Mouse (Mus musculus): ENCODE data around the gene Rpl27a. TPM values are rescaled to one million over a fixed set of nuclear protein-coding genes. Genes with fewer than 3 reads are reported as not detected.

Rpl27a gene
- 100 to 1,000 TPM; 264 to 272 TPM for total RNA-seq (2021)
- long read RNA-seq, experiment 1, transcript Rpl27a-203 (5 exons, 1,158 nt) = major isoform, 355 of 397 reads
- long read RNA-seq, experiment 1, partial matches to known transcripts = 28 of 397 reads
- long read RNA-seq, experiment 1, other reads (novel, unspliced or antisense) = 13 of 397 reads
- long read RNA-seq, experiment 2, transcript Rpl27a-203 (5 exons, 1,158 nt) = major isoform, 291 of 341 reads
- long read RNA-seq, experiment 2, partial matches to known transcripts = 32 of 341 reads
- long read RNA-seq, experiment 2, other reads (novel, unspliced or antisense) = 17 of 341 reads

DNA sequence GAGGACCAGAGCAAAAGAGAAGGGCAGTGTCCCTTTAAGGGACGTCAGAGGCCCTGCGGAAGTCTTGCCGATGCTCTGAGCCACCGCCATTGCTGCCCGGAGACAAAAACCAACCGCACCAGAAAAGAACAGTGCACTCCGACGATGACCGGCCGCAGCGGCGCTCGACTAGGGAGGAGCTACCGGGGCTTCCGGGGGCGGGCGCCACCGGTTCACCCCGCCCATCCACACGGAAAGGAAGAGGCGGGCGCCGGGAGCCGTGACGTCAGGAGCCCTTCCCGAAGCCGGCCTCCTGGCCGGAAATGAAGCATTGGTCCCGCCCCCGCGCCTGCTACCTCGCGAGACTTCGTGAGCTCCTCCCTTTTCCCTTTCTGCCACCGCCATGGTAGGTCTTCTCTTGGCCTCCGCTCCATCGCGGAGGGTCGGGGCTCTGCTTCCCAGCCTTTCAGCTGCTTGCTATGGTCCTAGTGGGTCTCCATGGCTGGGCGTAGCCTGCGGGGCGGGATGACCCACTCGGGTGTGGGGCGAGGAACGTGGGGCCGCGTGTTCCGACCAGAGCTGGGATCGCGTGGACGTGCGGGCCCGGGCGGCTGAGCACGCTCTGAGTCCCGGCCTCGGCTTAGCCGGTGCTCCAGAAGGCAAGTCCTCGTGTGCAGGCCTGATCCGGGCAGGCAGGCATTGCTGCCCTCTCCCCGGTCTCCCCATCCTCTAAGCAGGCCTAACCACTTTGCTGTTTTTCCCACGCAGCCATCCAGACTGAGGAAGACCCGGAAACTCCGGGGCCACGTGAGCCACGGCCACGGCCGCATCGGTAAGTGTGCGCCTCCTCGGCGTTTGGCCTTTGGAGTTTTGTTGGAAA, at the start of gene Rpl27a:
Gene Rpl27a (plus strand): TSS at position 310 of the 859 bp plus-strand sequence.
- DNase-seq (ENCODE audit: low spot score in 2 of 2) = peak; percentile 95 to 98

DNA sequence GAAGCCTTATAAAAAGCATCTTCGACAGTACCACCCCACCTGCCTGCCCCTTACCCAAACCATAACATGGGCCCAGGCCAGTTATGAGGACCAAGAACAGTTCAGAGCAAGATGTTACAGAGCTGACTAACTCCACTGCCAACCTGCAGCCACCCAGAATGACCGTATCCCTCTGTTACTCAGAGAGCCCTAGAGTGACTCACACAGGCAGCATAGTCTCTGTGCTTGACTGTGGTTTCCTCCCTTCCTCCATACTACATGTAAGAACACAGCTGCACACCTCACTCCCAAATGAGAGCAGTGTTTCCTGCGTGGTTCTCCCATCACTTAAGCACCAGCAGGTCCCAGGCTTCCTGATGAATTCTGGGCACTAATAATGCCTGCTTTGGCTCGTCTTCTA, 48.2 kb upstream of the Rpl27a start:
- no peak for DNase-seq (ENCODE audit: low spot score in 2 of 2)

DNA sequence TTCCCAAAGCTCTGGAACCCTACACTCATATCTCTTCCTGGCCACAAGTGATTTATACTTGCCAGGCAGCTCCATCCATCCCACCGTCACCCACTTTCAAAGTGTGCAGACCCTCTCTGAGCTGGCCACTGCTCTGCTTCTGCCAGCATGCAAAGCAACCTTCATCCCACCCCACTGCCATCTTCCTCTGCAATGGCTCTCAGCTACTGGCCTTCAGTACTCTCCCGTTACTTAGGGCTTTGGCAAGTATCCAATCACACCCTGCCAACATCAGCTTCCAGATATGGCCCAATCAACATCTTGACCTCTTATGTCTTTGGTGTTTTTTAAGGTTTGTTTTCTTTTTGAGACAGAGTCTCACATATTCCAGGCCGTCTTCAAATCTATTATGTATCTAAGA, 41.0 kb upstream of the Rpl27a start:
- DNase-seq (ENCODE audit: low spot score in 2 of 2) = no peak

DNA sequence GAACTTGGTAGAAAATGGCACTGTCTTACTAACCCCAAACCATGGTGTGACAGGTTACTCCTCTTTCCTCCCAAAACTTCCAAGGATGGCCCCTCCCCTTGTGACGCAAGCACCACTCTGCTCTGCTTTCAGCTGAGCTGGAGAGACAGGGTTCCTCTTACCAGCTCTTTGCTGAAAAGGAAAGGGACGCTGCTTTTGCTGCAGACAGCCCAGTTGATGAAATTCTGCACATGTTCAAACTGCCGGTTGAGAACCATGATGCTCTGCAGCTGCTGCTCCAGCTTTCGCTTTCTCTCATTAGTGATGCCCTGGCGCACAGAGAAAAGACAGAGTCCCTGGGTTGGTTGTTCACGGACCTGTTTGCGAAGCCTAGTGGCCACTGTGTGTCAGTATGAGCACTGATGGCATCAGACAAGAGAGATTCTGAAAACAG, 38.2 kb upstream of the Rpl27a start:
- no peak for DNase-seq (ENCODE audit: low spot score in 2 of 2)

DNA sequence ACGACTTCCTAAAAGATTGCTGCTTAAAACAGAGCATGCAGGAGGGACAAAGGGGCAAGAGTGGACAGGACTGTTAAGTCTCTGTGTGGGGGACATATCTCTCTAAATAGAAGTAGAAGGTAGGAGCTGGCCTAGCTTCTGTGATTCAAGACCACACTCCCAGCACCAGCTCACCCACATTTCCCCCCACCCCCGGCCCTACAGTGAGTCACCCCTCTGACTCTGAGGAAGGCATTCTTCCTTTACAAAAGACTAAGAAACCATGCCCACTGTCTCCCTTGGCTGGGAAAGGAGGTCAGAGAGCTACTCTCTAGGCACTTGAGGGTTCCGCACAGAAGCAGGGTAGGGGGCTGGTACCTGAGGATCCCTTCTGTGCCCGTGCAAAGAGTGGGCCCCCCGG, 34.7 kb upstream of the Rpl27a start:
- DNase-seq (ENCODE audit: low spot score in 2 of 2) = no peak

DNA sequence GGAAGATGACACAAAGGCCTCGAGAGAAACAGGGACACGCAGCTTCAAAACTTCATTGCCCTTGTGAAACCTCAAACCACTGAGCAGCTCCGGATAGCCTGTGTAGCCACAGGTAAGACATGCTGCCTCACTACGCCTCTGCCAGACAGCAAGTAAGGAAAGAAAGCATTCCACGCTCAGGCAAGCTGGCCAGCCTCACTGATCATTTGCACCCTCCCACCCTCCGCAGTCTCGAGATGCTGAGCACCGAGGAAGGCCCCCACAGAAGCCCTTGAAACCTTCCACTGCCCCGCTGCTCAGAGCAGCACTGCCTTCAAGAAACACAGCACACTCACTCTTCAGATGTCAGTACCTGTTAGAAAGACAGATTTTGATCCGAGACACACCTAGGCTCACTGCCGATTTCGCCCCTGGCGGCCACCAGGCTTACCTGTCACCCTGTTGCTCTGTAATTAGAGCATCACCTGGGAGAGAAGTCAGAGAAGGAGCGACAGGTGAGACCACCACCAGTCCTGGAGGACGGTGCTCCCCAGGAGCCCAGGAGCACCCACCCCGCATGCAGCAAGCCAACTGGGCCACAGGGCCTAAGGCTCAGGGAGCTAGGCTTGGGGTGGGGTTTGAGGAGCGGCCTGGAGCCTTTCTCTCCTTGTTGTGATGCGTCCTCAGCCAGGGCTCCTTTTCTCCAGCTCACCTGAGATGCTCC, 26.2 kb upstream of the Rpl27a start:
- DNase-seq (ENCODE audit: low spot score in 2 of 2) = no peak

DNA sequence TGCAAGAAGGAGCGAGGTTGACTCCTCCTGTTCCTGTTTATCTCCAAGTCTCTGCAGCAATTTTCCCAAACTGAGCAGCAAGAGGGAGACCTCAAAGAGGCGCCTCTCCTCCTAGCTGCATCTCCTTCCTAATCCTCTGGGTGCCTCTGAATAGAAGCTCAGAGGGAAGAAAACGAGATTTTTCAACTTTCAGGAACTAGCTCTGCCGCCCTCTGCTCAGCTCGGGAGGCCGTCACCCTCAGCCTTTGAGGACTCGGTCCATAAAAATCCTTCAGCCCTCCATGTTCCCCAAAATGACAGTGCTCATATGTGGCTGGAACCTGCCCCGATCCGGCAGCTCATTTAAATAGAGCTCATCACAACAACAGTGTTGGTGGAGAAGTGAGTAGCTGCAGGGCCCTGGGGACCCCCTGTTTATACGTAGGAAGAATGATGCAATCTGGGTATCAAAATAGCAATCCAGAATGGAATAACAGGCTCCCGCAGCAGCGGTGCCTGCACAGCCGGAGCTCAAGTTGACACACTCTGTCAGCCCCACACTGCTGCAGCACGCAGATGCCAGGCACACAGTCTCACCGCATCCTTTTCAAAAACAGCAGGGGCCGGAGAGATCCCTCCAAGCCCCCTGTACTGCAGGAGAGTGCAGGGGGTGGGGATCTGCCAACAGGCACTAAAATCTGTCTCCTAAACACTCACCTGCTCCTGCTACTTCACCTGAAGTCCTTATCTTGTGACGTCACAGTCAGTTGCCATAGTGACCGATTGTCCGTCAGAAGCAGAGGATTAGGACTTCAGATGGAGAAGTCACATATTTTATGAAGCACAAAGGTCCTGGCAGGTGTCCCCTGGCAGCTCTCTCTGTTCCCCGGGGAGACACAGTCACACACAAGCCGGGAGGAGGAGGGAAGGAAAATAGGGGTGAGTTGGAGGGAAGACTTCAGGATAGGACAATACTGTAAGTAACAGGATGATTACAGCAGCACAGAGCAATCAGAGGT, 25.3 kb upstream of the Rpl27a start:
- DNase-seq (ENCODE audit: low spot score in 2 of 2) = no peak

DNA sequence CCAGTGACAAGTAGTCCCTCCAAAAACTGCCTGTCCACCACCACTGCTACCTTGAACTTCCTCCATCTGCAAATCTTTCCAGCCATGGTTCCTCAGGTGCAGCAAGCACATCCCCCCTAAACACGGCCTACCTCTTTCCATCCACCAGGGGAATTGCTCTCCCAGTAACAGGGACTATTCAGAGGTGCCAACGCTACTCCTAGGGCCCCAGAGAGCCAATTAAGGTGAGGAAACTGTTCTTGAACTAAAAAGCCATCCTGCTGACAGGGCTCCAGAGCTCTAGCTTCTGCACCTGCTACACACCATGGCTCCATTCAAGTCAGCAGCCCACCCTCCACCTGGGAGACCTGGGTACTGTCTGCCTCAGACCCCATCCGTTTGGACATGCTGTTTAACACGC, 21.4 kb upstream of the Rpl27a start:
- no peak for DNase-seq (ENCODE audit: low spot score in 2 of 2)

DNA sequence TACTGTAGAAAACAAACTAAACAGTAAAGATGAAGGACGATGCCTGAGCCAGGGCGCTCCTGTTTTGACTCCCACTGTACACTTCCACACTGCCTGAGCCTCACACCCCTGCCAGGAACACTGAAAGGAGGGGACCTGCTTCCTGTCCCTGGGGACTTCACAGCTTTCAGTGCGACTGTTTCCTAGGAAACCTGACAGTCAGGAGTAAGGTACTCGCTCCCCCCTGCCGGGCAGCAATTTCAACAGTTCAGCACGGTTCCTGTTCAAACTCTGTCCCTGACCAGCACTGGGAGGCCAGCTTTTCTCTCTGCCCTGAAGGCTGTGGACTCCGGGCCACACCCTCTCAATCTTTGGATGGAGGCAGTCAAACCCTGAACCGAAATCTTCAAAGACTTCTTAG, 11.8 kb upstream of the Rpl27a start:
- DNase-seq (ENCODE audit: low spot score in 2 of 2) = no peak

DNA sequence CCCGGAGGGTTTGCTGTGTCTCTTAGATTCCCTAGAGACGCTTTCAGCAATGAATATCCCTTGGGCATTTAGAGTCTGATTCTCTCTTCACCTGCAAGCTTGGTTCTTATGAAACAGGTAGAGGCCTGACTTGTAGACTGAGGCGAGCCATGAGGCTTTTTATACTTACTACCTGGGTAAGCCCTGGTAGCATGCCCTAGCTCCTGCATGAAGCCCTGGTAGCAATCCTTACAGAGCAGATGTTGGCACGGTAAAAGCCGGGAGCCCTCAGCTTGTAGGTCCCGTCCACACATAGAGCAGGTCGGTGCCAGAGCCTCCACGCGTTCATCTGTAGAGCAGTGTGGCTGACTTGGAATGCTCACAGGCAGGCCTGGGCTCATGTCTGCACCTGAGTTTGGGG, 11.4 kb upstream of the Rpl27a start:
- DNase-seq (ENCODE audit: low spot score in 2 of 2) = no peak

DNA sequence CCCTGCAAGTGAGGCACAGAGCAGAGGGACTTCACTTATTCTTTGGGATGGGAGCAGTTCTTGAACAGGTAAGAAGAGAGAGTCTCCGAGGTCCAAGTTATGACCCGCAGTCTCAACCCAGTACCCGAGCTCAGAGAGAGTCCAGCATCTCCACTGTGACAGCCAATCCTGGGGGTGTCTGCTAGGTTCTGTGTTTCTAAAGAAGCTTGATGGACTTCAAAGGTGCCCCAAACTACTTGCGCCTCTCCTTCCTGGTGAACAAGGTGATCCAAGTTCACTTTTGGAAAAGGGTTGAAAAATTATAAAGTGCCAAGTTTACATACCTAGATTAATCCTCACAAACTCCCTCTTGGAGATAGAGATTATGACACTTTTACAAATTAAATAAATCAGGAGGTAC, 10.9 kb upstream of the Rpl27a start, which contains the start of gene Trim66:
Gene Trim66 (minus strand): TSS at position 101 of the 400 bp plus-strand sequence.
- no peak for DNase-seq (ENCODE audit: low spot score in 2 of 2)

DNA sequence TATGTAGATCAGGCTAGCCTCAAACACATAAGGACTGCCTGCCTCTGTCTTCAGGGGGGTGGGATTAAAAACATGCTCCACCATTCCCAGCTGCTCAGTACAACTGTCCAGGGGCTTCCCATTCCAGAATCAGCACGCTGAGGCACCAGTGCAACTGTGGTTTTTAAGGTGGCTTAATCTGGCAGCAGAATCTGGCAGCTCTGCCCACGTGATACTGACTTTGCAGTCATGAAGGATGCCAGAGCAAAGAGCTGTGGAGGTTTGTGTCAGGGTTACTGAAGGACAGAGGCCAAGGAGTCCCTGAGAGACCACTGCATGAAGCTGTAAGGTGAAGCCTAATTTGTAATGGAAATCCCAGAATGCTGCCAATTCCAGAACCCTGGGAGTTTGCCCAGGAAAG, 8.1 kb upstream of the Rpl27a start:
- no peak for DNase-seq (ENCODE audit: low spot score in 2 of 2)

DNA sequence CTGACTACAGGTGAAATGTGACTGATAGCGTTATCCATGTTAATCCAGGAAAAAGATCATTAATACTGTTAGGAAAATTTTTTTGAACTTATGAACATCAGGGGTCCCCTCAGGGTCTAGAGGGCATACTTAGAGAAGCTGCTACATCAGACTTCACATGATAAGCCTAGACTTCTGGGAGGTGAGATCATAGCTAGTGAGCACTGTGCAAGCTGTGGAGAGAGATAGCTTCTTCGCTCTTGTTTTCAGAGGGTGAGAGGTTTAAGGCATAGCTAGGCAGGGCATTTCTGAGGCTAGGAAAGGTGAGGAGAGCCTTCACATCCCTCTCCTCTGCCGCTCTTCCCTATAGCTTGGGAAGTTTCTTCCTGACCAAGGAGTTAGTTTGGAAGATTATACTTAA, 7.1 kb upstream of the Rpl27a start:
- DNase-seq (ENCODE audit: low spot score in 2 of 2) = no peak

DNA sequence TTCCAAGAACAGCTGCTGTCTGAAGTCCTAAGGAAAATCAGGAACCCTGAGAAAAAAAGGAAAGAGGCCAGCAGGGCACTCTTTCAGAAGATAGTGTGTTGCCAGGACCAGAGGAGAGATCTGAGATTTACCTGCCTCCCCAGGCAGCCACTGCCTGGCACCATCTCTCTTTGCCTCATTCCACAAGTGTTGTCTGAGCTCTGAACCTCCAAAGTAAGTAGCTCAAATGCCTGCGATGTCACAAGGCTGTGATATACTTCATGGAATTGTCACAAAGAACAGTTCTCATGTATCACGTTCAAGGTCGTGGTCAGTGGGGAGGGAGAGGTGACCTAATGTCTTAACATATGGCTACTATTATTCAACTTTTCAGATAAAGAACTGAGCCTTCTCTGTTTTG, 2.4 kb upstream of the Rpl27a start:
- no peak for DNase-seq (ENCODE audit: low spot score in 2 of 2)

DNA sequence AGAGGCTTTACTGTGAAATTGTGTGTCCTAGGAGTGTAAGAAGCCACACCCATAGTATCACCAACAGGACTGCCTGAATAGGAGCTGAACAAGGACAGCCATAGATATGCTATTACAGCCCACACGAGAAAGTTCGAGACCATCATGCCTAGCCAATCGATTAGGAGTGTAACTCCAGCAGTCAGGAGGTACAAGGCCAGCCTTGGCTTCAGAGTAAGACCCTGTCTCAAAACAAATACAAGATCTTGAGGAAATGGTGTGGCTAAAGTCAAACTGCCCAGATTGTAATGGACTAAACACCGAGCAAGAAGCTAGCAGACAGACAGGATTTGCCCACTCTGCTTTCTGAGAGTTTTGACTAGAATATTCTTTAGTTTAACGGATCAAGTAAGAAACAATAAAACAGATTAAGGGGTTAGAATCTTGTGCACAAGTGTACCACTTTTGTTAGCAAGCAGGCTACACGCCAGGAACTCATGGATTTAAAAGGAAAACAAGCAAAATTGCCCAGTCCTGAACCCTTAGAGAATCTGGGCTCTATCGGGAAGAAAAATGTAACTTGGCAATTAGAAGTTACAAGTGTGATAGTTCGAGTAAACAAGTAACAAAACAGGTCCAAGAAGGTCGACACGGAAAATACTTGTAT, 788 bp upstream of the Rpl27a start:
- DNase-seq (ENCODE audit: low spot score in 2 of 2) = no peak

DNA sequence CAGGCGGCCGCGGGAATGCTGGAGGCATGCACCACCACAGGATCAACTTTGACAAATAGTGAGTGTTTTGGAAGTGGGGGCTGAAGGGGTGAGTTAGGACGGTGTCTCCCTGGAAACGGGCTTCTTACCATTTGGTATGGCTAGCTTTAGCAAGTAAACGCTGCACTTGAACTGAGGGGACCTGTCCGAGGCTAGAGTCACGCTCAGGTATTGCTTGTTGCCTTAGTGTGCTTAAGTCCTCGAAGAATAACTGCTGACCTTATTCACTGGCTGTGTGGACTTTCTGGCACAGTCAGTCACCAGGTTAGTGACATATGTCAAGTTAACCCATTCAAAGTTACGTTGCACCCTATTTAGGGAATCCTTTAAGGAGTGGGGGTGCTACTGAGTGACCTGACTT, 989 bp downstream of the Rpl27a start:
- DNase-seq (ENCODE audit: low spot score in 2 of 2) = no peak

DNA sequence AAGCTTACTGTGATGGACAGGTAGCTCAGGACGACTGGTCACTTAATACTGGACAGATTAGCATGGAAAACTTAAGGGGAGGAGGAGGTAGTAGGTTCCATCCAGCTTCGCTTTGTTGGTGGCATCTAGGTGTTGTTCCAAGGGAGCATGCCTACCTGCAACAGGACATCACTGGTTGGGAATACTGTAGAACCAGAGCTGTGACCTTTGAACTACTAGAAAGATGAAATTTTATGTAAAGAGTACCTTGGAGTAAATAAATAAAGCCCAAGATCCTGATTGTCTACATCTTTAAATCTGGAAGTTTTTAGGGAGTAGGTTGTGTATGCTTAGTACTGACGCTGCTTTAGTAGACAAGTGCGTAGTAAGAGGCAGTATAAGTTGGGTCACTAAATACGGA, 3.1 kb downstream of the Rpl27a start:
- DNase-seq (ENCODE audit: low spot score in 2 of 2) = no peak

DNA sequence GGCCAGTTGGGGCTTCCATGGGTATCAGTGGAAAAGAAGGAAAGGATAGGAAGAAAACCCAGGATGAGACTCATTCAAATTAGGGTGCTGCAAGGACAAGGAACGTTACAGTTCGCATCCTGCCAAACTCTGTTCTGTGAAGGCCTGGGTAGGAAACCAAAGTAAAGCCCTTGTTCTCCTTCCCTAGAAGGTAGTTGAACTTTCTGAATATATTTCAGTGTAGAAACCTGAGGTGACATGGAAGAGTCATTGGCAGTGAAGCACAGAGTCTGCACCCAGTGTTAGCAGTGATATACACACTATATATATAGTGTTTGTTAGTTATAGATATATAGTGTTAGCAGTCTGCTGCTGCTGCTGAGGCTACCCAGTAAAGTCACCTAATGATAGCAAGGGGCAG, 4.4 kb downstream of the Rpl27a start:
- no peak for DNase-seq (ENCODE audit: low spot score in 2 of 2)

DNA sequence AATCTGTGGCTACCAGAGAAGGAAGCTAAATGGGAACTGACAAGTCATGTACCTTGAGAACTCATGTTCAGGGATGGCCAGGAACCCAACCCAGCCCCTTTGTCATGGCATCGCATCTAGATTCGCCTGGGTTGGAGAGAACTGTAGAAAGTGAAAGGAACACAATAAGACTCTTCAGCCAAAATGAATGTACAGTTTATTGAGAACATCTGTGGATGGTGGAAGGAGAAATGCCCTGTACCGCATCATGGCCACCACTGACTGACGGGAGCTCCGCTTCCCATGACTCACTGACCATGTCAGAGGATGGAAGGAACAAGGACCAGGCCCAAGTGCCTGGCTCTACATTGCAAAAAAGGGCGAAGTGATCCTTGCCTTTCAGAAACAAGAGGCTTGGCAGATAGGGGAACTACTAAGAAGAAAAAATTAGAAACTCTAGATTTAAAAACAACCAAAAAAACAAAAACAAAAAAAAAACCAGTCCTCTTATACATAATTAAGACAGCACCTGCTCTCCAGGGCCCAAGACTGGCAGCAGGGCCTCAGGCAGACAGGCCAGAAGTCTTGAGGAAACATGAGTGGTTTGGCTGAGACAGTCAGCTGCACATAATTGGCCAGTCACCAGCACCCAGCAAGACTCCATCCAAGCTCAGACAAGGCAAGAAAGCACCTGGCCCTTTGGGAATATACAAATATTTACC, 4.9 kb downstream of the Rpl27a start:
- no peak for DNase-seq (ENCODE audit: low spot score in 2 of 2)

DNA sequence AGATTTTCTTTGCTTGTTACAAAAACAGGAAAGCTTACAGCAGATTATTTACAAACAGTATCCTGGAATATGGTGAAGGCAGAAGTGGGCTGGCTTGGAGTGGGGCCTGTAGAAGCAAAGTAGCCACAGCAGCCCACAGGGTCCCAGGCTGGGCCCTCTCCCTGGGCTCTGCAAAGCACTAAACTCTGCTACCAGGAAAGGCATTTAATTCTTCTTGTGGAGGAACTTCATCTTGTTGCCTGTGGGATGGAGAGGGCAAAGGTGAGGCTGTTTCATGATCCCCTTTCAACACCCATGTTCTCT, 5.4 kb downstream of the Rpl27a start:
- DNase-seq (ENCODE audit: low spot score in 2 of 2) = no peak

All from adrenal gland, postnatal 4 days (tissue).